Mouse (Mus musculus): ENCODE measurements at regions not wholly inside any gene's neighbourhood (a gene's known extent, or its start where the extent isn't known, plus 50 kb on each side); places are given as distances from the start of the nearest gene placed in this dataset.
"Not testable (repeated sequence)": the region's sequence is repeated elsewhere in the genome, so short reads cannot be mapped to it uniquely, and the experiment has no call there.

- DNase-seq, result no peak
Observed at GRCm38 (mm10) chr4:31268825-31269495, 694.9 kb upstream of the Map3k7 start.

DNA sequence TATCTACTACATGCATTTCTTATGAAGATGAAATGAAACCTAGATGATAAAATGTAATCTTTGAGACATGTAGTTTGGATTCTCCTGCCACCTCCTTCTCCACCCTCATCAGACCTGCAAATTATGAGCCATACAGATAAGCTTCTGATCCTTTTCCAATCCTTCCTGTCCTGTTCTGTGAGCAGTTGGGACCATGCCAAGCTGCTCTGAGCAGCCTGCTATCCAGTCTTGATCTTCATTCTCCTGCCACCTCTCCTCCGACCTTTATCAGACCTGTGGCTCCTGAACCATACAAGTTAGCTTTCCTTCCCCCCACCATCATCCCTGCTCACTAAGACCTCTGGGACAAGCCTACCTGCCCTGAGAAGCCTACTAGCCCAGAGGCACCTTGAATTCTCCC is 689.8 kb upstream of the Map3k7 start:
- no peak for DNase-seq

DNA sequence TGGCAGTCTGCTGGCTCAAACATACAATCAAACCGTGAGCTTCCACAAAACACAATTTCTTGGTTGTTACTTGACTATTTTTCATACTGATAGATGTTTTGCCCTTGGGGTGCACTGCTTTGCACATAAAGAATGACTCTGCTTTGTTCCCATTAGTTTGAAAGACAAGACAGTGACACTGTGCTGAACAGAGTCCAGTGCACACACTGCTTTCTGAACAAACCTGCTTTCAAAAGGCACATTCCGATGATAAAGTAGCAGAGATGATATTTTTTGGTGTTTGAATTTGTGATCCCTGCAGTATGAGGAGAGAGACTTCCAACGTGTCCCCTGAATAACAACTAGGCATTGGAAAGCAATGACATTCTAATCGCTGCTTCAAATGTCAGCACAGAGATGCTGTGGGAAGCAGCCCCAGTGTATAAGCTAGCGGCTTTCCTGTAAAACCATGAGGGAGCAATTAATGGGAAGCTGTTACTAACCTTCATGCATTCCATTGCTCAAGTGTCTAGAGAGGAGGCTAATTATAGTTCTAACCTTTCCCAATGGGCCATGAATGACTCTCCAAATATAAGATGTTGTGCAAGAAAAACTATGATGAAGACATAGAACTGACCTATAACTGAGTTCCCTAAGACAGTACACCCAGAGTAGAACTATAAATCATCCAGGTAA is 673.5 kb upstream of the Map3k7 start:
- no peak for DNase-seq

DNA sequence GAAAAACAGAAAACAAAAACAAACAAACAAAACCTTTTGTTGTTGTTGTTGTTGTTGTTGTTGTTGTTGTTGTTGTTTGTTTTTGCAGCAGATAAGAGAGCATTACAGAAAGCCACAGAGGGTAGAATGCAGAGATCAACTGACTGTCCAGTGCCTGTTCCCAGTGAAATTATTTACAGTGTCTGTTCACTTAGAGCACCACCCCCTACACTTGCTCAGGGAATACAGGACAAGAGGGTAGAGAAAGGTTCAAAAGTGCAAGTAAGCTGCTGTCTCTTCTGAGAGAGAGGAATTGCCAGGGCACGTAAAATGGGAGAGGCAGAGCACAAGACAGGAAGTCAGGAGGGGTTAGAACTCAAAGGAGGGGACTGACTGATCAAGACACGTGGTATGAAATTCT is 670.1 kb upstream of the Map3k7 start:
- DNase-seq, result no peak

DNA sequence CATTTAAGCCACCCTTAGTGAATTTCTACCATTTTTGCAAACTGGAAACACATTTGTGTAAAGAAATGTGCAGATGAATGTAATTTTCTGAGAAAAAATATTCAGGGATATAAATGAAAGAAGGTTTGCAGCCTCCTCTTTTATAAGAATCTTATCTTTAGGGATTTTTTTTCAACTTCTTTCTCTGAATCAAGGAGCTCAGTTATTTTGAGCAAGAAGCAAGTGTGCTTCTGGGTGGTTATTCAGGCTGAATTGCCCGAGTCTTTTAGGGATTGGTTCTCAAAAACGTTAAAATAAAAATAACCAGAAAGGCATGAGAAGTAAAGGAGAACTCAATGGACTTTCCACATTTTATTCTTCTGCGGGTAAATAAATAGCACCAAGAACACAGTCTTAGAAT is 666.0 kb upstream of the Map3k7 start:
- DNase-seq, result no peak

DNA sequence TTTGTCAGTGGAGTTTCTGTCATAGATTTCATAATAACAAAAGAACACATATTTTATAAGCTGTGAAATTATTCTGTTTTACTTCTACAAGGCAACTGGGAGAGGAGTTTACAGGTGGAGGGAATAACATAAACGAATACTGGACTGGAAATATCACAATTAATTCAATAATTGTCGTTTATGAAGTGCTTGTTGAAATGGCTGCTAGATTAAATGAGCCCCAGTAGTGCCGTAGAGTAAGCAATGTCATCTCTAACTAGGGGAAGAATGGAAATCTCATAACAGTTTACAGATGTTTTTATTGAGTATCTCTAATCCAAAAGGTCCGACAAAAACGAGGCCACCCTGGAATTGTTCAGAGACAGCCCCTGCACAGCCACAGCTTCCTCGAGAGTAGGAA is 644.6 kb upstream of the Map3k7 start:
- DNase-seq, result no peak

DNA sequence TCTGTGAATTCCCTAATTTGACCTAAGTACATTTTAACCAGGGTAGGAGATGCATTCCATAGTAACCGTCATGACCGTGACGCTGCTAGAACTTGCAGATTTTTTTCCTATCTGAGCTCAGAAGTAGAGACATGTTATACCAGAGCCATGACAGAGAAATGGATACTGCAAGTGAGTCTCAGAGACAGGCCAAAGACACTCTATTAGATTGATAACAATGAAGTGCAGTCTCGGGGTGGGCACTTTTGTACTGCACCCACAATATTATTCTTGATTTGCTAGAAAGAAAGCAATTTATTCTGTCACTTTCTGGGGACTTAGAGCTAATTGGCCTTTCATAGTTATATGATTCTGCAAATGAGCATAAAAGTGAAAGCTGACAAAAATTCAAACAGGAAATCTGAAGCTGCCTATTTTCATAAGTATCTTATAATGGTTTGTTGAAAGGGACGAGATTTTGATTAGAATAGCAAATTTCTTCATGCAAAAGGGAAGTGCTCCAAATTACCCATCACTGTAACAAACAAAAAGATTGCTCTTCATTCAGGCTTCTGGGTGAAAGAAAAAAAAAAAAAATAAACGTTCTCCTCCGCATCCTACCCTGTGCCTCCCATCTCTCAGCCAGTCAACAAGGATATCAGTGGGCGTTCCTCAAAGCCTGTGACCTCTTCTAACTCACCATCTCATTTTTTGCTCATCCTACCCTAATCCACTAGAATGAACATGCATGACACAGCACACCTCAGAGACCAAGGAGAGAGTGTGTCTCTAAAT is 643.0 kb upstream of the Map3k7 start:
- no peak for DNase-seq

DNA sequence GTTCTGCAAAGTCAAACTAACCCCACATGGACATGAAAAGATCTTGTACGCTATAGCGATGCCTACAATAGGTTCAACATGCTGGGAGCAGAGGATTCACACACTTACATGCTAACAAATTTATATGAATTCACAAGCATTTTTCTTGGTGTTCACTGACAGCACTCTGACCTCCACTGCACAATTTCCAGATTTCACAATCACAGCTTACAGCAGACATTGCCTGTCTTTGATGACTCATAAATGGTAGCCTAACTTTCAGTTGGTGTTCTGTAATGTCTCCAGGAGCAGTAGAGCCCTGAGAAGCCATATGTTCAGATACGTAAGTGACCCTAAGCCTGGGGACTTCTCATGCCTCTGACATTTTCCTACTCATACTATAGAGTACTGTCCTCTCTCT is 640.1 kb upstream of the Map3k7 start:
- DNase-seq, result no peak

- no peak for DNase-seq
Observed at GRCm38 (mm10) chr4:31328798-31329197, 635.1 kb upstream of the Map3k7 start.

GRCm38 (mm10) chr4:31331053-31331452 is 632.8 kb upstream of the Map3k7 start:
- no peak for DNase-seq

DNA sequence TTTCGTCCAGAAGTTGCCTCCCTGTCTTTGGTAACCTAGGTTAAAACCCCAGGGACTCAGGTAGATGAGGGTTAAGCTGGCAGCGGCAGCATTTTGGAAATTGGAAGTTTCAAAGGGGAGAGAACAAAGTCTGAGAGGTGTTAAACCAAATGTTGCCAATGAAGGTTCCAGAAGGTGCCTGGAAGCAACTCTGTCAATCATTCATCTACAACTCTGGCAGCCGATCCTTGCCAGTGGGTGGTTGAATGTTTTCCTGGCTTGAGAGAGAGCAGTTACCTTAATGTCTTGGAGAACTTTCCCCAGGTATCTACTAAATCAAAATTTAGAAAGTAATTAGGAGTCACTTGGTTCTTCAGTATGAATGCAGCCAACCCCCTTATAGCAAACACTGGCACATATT is 628.2 kb upstream of the Map3k7 start:
- no peak for DNase-seq

- DNase-seq, result no peak
Observed at GRCm38 (mm10) chr4:31337980-31338379, 625.9 kb upstream of the Map3k7 start.

- DNase-seq, result no peak
Observed at GRCm38 (mm10) chr4:31343312-31344248, 620.3 kb upstream of the Map3k7 start.

- not testable (repeated sequence) for DNase-seq
Observed at GRCm38 (mm10) chr4:31354046-31354445, 609.9 kb upstream of the Map3k7 start.

DNA sequence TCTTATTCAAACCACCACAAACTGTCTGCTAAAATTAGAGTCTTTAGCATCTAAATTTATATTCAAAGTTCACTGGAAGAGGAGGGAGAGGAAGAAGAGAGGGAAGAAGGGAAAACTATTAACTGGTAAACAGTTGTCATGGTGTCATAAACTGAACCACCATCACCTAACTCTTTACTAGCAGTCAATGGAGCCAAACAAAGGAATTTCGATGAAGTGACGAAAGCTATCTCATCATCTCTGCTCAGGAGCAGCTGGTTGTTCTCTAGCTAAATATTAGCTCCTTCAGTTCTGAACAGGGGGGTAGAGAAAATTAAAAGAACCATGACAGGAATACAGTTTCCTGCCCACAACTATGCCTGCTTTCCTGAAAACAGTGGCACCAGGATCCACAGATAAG is 608.9 kb upstream of the Map3k7 start:
- no peak for DNase-seq

- DNase-seq, result no peak
Observed at GRCm38 (mm10) chr4:31366172-31366571, 597.7 kb upstream of the Map3k7 start.

DNA sequence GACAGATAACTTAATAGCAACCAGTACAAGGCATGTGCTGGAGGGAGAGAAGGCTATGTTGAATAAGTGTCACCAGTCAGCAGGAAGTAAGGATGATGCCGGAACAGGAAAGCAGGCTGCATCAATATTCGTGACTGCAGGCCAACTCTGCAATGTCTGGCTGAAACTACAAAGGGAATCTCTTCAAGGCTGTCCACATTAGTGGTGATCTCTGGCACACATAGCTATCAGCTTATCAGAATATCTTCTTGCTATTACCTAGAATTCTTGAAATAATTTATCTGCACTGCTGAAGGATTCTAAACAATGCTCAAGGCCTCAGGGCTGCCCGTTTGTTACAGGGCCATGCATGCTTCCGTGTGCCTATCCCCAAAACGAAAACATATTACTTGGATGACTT is 596.9 kb upstream of the Map3k7 start:
- no peak for DNase-seq

DNA sequence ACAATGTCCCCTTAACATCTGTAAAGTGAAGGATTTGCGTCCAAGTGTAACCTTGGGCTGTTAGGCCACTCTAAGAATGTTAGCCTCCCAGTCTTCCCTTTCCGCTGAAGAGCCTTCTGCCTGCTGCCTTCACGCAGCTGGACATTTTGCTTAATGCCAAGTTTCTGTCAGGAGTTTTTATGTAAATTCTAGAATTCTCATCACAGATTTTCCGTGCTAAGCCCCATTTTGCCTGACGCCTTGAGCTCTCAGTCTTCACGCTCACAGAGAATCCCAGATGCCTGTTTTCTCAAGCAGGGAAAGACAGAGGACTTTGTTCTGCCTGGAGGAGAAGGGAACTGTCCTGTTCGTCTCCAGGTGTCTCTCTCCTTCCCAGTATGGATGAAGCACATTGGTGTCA is 593.8 kb upstream of the Map3k7 start:
- DNase-seq, result no peak

DNA sequence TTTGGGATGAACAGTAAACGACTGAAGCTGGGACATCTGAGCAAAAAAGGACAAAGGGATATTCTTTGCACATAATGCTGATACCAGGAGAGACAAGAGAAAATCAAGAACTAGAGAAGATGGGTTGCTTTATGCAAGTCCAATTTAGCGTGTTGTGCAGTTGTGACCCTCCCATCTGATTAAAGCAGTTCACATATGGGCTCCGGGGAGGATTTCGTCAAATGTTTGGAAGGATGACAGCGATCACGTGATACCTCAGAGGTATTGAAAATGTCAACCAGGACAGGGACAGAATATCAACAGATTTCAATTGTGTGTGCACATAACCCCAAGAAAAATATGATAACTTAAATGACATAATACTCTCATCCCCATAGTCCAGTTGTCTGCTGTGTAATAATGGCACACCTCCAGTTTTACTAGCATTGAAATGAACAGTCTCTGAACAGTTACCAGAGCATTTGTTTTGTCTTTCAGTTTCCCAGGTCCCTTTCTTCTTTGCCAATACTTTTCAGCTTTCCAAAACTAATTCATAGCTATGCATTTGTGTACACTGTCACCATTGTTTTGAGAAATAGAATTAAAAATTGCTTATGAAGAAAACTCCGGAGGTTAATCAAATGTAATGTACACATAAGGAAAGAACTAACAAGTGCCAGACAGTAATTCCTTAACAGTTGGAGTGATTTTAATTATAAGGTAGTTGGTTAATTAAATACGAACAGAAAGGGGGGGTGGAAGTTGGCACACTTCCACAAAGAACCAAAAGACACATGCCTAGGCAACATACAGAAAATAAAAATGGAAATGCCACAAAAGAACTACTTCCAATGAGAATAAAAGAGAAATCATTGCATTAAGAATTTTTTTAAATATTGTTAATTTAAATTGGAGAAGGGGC is 582.6 kb upstream of the Map3k7 start:
- DNase-seq, result no peak

DNA sequence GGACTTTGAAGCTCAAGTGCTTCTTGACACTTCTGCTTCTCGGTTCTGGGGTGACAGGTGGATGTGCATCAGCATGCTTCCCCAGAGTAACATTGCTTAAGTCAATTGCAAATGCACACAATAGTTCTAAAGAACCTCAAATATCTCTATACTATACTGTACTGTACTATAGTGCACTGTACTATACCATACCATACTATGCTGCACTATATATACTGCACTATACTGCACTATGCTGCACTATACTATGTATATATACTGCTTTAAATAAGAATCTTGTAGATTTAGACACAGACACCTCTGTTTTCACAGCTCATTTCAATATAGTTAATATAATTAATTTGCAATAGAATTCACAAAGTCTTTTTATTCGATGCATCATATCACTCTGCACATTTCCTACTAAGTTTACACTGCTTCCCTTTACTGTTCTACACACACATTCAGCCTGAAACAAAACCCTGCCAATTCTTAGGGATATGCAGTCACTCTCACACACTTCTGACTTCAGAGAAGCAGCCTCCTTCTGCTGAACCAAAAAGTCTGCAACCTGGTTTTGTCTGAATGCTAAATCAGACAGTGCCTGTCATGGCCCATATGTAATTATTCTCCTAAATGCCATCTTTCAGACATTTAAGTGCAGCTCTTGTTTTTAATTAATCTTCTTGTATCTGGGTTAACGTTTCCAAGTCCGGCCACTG is 570.8 kb upstream of the Map3k7 start:
- DNase-seq, result no peak

GRCm38 (mm10) chr4:31395538-31395937 is 568.4 kb upstream of the Map3k7 start:
- no peak for DNase-seq
